Mouse (Mus musculus) induced T-regulatory cell, adult 2 months (primary cell): ENCODE measurements around the gene Prkcz.

Source experiments
- DNase-seq: peaks from one replicate; pipeline ENCODE4 v3.0.0-alpha.2; 2012; ENCODE audit warnings: low read depth

The Prkcz gene

GRCm38 (mm10) chr4:155220213-155221100, 140.7 kb downstream of the Prkcz start:
- DNase-seq: peak; percentile 69

GRCm38 (mm10) chr4:155219271-155220212, 141.6 kb downstream of the Prkcz start:
- peak; percentile 59 for DNase-seq

GRCm38 (mm10) chr4:155218104-155218732, 142.9 kb downstream of the Prkcz start:
- DNase-seq: no peak

- DNase-seq: peak; percentile 80
Measured at GRCm38 (mm10) chr4:155217241-155218103, 143.7 kb downstream of the Prkcz start.

- peak; percentile 30 for DNase-seq
Measured at GRCm38 (mm10) chr4:155215773-155216630, 145.2 kb downstream of the Prkcz start.

GRCm38 (mm10) chr4:155215203-155215602, 146.0 kb downstream of the Prkcz start:
- DNase-seq: no peak

GRCm38 (mm10) chr4:155214793-155215192, 146.4 kb downstream of the Prkcz start:
- DNase-seq: no peak

GRCm38 (mm10) chr4:155214188-155214587, 147.0 kb downstream of the Prkcz start:
- no peak for DNase-seq

GRCm38 (mm10) chr4:155213752-155214054, 147.5 kb downstream of the Prkcz start:
- no peak for DNase-seq

- DNase-seq: peak; percentile 30
Measured at GRCm38 (mm10) chr4:155213052-155213751, 148.0 kb downstream of the Prkcz start.
